Mouse (Mus musculus) gastrocnemius, postnatal 4 days (tissue): ENCODE results near the gene Tnnt2. TPM values are rescaled to one million over a fixed set of nuclear protein-coding genes. Genes with fewer than 3 reads are reported as not detected.
A peak's percentile ranks its signal among the peaks of the same experiment; 100 is the strongest.

Experiments used
- DNase-seq, 2 experiments: peaks; one replicate each; pipeline ENCODE4 v3.0.0; 2021 to 2022; ENCODE audit warnings: low spot score in 2 of 2, mixed read lengths in 2 of 2
- total RNA-seq, 2 experiments: library from RNA; stranded (reverse); gene quantifications; 2 replicates each; pipeline ENCODE4 v1.2.3; 2021

Tnnt2 gene
- total RNA-seq, 2 experiments from 2014 or later: 160 to 174 TPM

DNA sequence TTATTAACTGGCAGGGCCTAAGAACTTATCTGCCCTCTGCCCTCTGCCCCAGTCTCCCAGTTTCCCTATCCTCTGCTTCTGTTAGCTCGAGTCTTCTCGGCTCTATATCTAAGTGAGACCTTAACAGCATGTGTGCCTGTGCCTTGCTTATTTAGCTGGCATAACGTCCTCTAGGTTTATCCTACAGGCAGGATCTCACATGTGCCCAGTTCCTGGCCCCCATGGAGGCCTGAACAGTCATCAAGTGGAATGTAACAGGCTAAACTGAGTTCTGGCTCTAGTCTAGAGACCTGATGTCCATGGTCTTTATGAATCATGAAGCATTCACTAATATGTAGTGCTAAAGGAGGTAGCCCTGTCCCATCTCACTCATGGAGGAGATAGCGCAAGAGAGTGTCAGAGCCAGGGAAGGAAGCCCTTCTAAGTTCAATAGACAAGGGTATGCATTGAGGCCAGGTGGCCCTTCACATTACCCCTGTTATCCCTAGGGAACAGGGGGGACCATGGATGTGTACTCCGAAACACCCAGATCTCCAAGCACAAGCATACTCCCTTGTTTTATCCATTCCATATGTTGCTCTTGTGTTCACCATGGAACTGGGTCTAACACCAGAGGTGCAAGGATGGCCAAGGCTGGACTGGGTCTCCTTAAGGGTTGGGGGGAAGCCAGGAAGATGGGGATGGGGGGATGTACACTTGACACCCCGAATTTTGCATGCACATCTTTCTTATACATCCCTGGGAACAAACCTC, 18.6 kb downstream of the Tnnt2 start:
- no peak for DNase-seq

- no peak for DNase-seq
These were observed 19.2 kb downstream of the Tnnt2 start for GRCm38 (mm10) chr1:135855344-135855687.

GRCm38 (mm10) chr1:135856070-135856469, 19.9 kb downstream of the Tnnt2 start:
- no peak for DNase-seq

- DNase-seq: no peak
These were observed 21.1 kb downstream of the Tnnt2 start for GRCm38 (mm10) chr1:135857137-135857775.

GRCm38 (mm10) chr1:135858533-135858932, 22.4 kb downstream of the Tnnt2 start:
- no peak for DNase-seq

GRCm38 (mm10) chr1:135861091-135861490, 24.9 kb downstream of the Tnnt2 start:
- DNase-seq: no peak

DNA sequence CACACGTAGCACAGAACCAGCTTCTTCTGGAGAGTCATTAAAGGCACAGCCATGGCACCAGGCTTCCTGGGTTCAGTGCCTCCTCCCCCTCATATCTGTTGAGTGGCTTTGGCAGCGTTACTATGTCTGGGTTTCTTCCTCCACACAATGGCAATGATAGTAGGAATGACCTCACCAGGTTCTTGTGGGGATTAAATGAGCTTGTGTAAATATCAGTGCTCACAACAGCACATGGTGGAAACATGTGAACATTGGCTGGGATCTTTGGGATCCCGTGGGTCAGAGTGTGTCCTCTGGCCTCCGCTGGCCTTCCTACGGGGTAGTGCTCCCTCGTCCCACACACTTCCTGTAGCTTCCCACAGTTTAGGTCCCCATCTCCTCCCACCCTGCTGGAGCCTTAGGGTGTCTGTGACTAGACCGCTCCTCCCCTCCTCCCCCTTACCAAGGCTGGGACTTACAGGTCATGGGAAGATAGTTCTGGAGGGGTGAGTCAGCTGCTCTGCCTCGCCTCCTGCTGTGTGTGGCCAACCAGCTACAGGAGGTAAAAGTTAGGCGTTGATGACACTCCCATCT, 25.9 kb downstream of the Tnnt2 start:
- DNase-seq: no peak

GRCm38 (mm10) chr1:135862561-135862960, 26.4 kb downstream of the Tnnt2 start:
- no peak for DNase-seq

DNA sequence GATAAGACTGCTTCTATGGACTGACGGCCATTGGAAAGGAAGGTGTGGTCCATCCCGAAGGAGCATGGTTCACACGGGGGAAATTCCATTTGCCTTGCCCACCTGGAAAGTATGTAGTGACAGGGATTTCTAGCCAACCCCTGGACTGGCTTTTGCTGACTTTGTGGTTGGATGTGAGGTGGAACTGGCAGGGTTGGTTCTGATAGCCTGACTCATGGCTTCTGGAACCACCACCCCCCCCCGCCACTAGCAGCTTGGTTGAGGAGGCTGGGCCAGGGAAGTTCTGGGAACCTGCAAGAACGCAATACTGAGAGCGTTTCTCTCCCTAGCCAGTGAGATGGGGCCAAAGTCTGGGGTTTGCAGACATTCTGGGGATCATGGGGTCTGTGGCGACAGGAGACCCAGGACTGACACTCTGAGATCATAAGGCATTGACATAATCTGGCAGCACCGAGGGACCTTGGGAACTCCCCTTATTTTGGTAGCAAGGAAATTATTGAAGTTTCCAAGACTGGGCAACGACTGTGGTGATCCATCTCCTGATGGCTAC, 27.7 kb downstream of the Tnnt2 start:
- DNase-seq: no peak

- no peak for DNase-seq
These were observed 28.7 kb downstream of the Tnnt2 start for GRCm38 (mm10) chr1:135864830-135865229.

DNA sequence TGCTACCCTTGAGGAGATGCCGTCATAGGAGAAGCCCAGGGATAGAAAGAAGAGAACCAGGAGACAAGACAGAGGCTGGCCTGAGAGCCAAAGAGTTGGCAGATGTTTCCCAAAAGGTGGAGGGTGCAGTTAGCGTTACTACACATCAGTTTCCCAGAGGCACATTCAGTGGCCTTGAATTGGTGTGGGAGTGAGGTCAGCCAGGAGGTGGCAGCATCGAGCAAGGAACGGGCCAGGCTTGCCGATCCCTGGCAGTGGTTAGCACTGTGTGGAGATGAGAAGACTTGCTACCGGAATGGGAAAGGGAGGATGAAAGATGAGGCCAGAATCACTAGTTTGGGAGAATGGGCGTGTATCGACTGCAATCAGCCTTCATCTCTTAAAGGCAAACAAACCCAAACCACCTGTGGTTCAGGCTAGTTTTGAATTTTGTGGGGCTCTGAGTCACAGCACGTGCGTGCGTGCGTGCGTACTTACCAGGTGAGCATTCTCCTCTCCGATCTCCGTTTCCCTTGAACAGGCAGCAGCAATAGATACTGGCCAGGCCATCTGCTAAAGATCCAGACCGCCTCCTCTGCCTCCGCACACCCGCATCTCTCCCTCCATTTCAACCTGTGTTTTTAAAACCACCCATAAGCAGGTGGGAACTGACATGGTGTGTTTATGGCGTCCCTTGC, 29.5 kb downstream of the Tnnt2 start:
- DNase-seq: peak; percentile 81 to 87

- DNase-seq: no peak
These were observed 32.4 kb downstream of the Tnnt2 start for GRCm38 (mm10) chr1:135868570-135868969.

- no peak for DNase-seq
These were observed 36.8 kb downstream of the Tnnt2 start for GRCm38 (mm10) chr1:135872991-135873390.

- DNase-seq: no peak
These were observed 41.1 kb downstream of the Tnnt2 start for GRCm38 (mm10) chr1:135877248-135877647.

DNA sequence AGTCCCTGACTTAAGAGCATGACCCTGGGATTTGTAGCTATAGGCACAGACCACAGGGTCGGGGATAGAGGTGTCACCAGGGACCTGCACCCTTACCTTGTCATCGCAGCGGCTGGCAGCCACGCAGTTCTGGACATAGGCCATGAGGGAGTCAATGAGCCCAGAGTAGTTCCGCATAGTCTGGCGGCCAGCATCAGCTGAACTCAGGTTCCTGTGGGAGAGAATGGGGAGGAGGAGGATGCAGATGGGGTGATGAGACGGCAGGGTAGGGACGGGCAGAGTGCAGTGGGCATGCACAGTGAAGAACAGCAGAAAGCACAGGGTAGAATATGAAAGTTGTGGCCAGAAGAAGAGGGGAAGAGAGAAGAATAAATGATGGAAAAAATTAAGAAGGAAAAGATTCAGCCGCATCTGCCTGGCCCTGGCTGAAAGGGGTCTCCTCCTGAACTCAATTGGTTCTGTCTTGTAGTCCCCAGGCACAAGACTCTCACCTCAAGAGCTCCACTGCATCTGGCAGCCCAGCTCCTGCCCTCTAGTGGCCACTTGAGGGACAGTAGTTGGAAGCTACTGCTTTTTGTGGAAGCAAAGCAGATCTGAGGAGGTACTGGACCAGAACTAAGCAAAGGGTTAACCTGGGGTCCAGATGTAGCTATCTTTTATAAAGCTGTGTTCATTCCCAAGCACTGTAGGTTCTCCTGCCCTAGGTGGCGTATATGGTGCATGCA, 46.4 kb downstream of the Tnnt2 start:
- DNase-seq: peak in 1 of 2 experiments; percentile 46

- no peak for DNase-seq
These were observed 53.5 kb downstream of the Tnnt2 start for GRCm38 (mm10) chr1:135889461-135890185.

- DNase-seq: no peak
These were observed 55.5 kb downstream of the Tnnt2 start for GRCm38 (mm10) chr1:135891424-135892216.

DNA sequence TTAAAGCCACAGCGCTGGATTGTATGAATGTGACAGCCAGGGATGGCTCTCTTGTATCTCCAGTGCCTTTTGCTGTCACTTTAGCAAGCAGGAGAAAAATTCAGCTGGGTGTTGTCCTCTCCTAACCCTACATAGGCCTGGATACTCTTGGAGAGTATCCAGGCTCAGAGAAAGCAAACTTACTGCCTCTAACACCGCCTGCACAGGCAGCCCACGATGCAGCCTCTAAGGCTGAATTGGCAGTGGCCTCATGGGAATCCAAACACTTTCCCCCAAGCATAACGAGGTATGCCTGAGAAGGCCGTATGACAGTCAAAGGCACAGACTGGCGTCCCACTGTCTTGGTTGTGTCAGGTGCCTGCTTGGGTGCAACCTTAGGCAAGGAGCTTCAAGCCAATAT, 56.1 kb downstream of the Tnnt2 start:
- DNase-seq: no peak

- no peak for DNase-seq
These were observed 56.6 kb downstream of the Tnnt2 start for GRCm38 (mm10) chr1:135892764-135893163.

- DNase-seq: no peak
These were observed 57.2 kb downstream of the Tnnt2 start for GRCm38 (mm10) chr1:135893377-135893776.
